Comparison of ENCODE assay signal across 28 mouse cellular contexts in the genomic region with DNA sequence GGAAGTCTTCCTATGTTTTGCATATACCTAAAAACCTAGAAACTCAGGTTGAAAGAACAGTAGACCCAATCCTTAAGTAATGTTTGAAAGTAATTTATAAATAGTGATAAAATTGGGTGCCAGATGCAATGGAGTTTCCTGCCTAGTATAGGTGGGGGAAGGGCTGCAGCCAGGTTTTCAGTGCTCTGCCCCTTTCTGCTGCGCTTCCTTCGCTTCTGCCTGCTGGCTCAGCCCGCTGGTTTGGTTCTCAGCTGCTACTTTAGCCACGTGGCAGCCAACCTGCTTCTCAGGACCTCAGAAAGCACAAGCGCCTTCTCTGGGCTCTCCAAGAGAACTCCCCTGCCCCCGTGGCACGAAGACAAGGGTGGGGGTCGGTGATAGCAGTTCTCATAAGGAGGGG.
DNase-seq lines count a peak whose midpoint lies in the region; ATAC-seq and TF ChIP-seq lines count a peak whose summit lies in the region.
"Had no signal": no experiment of that assay in that cellular context is flagged by ENCODE, and none has a peak within 500 bp of the region (broad histone marks: within the 10 kb centered on the region; RNA-seq: fewer than 3 reads in every experiment).

No protein-coding gene starts in this region.

- no peaks in the 10 kb centered on the region for H3K36me3 ChIP-seq in forebrain, embryonic 12.5 days (replicated peaks)
- no peaks in the 10 kb centered on the region for H3K36me3 ChIP-seq in forebrain, embryonic 13.5 days (ENCODE audit: poor library complexity, severe bottlenecking)
- H3K36me3 ChIP-seq in lung, embryonic 14.5 days (ENCODE audit: insufficient read depth), result no peaks in the 10 kb centered on the region
- no peaks in the 10 kb centered on the region for H3K36me3 ChIP-seq in embryonic facial prominence, embryonic 15.5 days
- H3K36me3 ChIP-seq: limb, embryonic 12.5 days; midbrain, embryonic 15.5 days; neural tube, embryonic 13.5 days had no signal

- no peak overlapping the region for H3K9ac ChIP-seq in forebrain, embryonic 12.5 days
- no peak overlapping the region for H3K9ac ChIP-seq in forebrain, embryonic 13.5 days
- no peak overlapping the region for H3K9ac ChIP-seq in lung, embryonic 14.5 days
- no peak overlapping the region for H3K9ac ChIP-seq in embryonic facial prominence, embryonic 15.5 days
- H3K9ac ChIP-seq: limb, embryonic 12.5 days; liver, postnatal 0 days; midbrain, embryonic 15.5 days; neural tube, embryonic 13.5 days had no signal

- WGBS in forebrain, embryonic 12.5 days, result 46% methylated on average over 8 of the region's 8 CpGs
- 44% methylated on average over 8 of the region's 8 CpGs for WGBS in forebrain, embryonic 13.5 days
- WGBS in lung, embryonic 14.5 days, result 30% methylated on average over 8 of the region's 8 CpGs
- WGBS in lung, adult 2 months, result 69% methylated on average over 8 of the region's 8 CpGs
- 52% methylated on average over 8 of the region's 8 CpGs for WGBS in embryonic facial prominence, embryonic 15.5 days

- no peaks in the 10 kb centered on the region for H3K9me3 ChIP-seq in forebrain, embryonic 12.5 days
- no peaks in the 10 kb centered on the region for H3K9me3 ChIP-seq in forebrain, embryonic 13.5 days (replicated peaks)
- no peaks in the 10 kb centered on the region for H3K9me3 ChIP-seq in lung, embryonic 14.5 days (ENCODE audit: low read depth, low read length)
- no peaks in the 10 kb centered on the region for H3K9me3 ChIP-seq in embryonic facial prominence, embryonic 15.5 days (replicated peaks)
- H3K9me3 ChIP-seq: G1E; limb, embryonic 12.5 days; midbrain, embryonic 15.5 days; neural tube, embryonic 13.5 days had no signal

- no peak for TF ChIP-seq CTCF in lung, embryonic 14.5 days (IDR thresholded peaks at IDR 0.05; ENCODE audit: low read depth)
- TF ChIP-seq CTCF in lung, adult 2 months (IDR thresholded peaks at IDR 0.05; ENCODE audit: insufficient read depth, low read length), result no peak

- DNase-seq in lung, embryonic 14.5 days, result no peak
- no peak for DNase-seq in lung, adult 2 months
- DNase-seq in CD4-positive, CD25-positive, alpha-beta regulatory T cell, adult 2 months (ENCODE audit: low read depth, low spot score), result peak; percentile 57
- DNase-seq in neural tube, embryonic 10.5 days (ENCODE audit: extremely low spot score, low spot score), result no peak
- DNase-seq: adrenal gland, postnatal 36 days; cerebellum, adult 9-10 months; gastrocnemius, adult 2 months; heart, postnatal 10 days; layer of hippocampus, adult 9-11 months; liver, postnatal 0 days; lung, postnatal 36 days; retina, postnatal 1 day had no signal

- no peak overlapping the region for H3K4me3 ChIP-seq in forebrain, embryonic 12.5 days (replicated peaks)
- H3K4me3 ChIP-seq in forebrain, embryonic 13.5 days, result no peak overlapping the region
- no peak overlapping the region for H3K4me3 ChIP-seq in lung, embryonic 14.5 days (ENCODE audit: low read depth, low read length)
- no peak overlapping the region for H3K4me3 ChIP-seq in lung, adult 2 months (replicated peaks; ENCODE audit: extremely low read depth, low read depth, low read length)
- no peak overlapping the region for H3K4me3 ChIP-seq in embryonic facial prominence, embryonic 15.5 days (replicated peaks)
- H3K4me3 ChIP-seq: erythroblast, embryonic 14.5 days; gastrocnemius, adult 2 months; left cerebral cortex, adult 2 months; limb, embryonic 12.5 days; megakaryocyte, embryonic 14.5 days; midbrain, embryonic 15.5 days; neural tube, embryonic 13.5 days had no signal

- H3K27ac ChIP-seq in forebrain, embryonic 12.5 days, result peak overlapping the region; percentile 61; the same call in 1 of the 2 replicates
- H3K27ac ChIP-seq in forebrain, embryonic 13.5 days, result no peak overlapping the region
- peak overlapping the region; percentile 59; the same call in 1 of the 2 replicates for H3K27ac ChIP-seq in lung, embryonic 14.5 days (ENCODE audit: low read depth)
- H3K27ac ChIP-seq in embryonic facial prominence, embryonic 15.5 days (replicated peaks), result 0 out of 2 replicates have a peak overlapping the region, but pooled peaks have one; percentile 40
- H3K27ac ChIP-seq: gastrocnemius, adult 2 months; left cerebral cortex, adult 2 months; limb, embryonic 12.5 days; midbrain, embryonic 15.5 days; neural tube, embryonic 13.5 days had no signal

- ATAC-seq in forebrain, embryonic 12.5 days (ENCODE audit: low FRiP score), result no peak
- ATAC-seq in forebrain, embryonic 13.5 days, result no peak
- ATAC-seq in lung, embryonic 14.5 days (ENCODE audit: insufficient read depth), result no peak
- no peak for ATAC-seq in embryonic facial prominence, embryonic 15.5 days (ENCODE audit: insufficient number of reproducible peaks, low FRiP score, low TSS enrichment, low read depth)
- ATAC-seq in granulocyte monocyte progenitor cell, adult 5-6 weeks (replicated peaks; ENCODE audit: poor library complexity, severe bottlenecking), result no peak
- ATAC-seq: intestine, postnatal 0 days; liver, postnatal 0 days; midbrain, embryonic 15.5 days; Patski had no signal

- TF ChIP-seq POLR2A in lung, adult 2 months (IDR thresholded peaks at IDR 0.05; ENCODE audit: borderline replicate concordance, extremely low read depth, low read depth, low read length), result no peak

- no peak overlapping the region for H3K4me2 ChIP-seq in forebrain, embryonic 12.5 days
- no peak overlapping the region for H3K4me2 ChIP-seq in forebrain, embryonic 13.5 days
- H3K4me2 ChIP-seq in lung, embryonic 14.5 days, result no peak overlapping the region
- no peak overlapping the region for H3K4me2 ChIP-seq in embryonic facial prominence, embryonic 15.5 days (replicated peaks)
- H3K4me2 ChIP-seq: heart, embryonic 11.5 days; limb, embryonic 12.5 days; liver, embryonic 11.5 days; midbrain, embryonic 15.5 days; neural tube, embryonic 13.5 days had no signal

- peaks cover 48% of the 10 kb centered on the region for H3K4me1 ChIP-seq in forebrain, embryonic 12.5 days
- peaks cover 44% of the 10 kb centered on the region for H3K4me1 ChIP-seq in forebrain, embryonic 13.5 days
- H3K4me1 ChIP-seq in lung, embryonic 14.5 days (ENCODE audit: insufficient read depth), result peaks cover 21% of the 10 kb centered on the region
- peaks cover 4% of the 10 kb centered on the region for H3K4me1 ChIP-seq in lung, adult 2 months (ENCODE audit: control insufficient read depth, insufficient read depth, low read length)
- peaks cover 47% of the 10 kb centered on the region for H3K4me1 ChIP-seq in embryonic facial prominence, embryonic 15.5 days
- H3K4me1 ChIP-seq: megakaryocyte, embryonic 14.5 days had no signal

- 0 out of 2 replicates have a peak, but pooled peaks cover 7% of the 10 kb centered on the region for H3K27me3 ChIP-seq in forebrain, embryonic 12.5 days
- H3K27me3 ChIP-seq in forebrain, embryonic 13.5 days, result no peaks in the 10 kb centered on the region
- no peaks in the 10 kb centered on the region for H3K27me3 ChIP-seq in lung, embryonic 14.5 days (ENCODE audit: insufficient read depth, low read length)
- no peaks in the 10 kb centered on the region for H3K27me3 ChIP-seq in embryonic facial prominence, embryonic 15.5 days
- H3K27me3 ChIP-seq: CH12.LX; limb, embryonic 12.5 days; midbrain, embryonic 15.5 days; neural tube, embryonic 13.5 days; Patski had no signal
